Mouse (Mus musculus) MN1 (cell line): ENCODE measurements around the gene Ppp2r5c.
A peak's percentile ranks its signal among the peaks of the same experiment; 100 is the strongest.

Source experiments
- DNase-seq: peaks from one replicate; pipeline ENCODE4 v3.0.0-alpha.2; 2016; ENCODE audit warnings: low spot score

Gene Ppp2r5c

DNA sequence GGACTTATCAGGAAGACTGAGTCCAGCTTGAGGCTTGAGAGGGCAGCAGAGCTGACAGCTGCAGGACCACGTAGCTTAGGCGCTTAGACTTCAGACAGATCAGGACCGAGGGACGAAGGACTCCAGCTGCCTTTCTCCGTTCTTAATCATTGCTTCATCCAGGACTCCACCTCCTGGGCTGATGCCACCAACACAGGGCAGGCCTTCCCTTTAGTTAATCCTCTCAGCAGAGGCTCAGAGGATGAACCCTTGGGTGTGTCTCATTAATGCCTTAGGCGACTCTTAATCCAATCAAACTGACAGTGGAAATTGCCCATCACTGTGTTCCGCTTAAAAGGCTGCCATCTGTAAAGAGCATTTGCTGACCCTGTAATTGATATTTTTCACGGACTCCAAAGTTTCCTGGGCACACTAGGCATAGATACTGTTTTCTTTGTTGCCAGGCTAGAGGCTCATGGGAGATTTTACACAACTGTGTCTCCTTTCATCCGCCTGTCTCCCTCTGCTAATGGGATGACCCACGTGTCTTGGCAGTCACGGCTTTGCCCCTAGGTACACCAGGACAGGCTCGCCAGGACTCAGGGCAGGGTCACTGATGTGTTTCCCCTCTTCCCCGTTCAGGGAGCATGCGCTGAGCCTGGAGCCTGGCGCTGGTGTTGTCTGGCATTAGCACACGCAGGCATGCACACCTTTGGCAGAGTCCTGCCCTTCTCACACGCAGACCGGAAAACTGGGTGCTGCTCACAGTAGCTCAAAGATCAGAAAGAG, 110.1 kb downstream of the Ppp2r5c start:
- DNase-seq: peak; percentile 81

GRCm38 (mm10) chr12:110558175-110558574, 111.3 kb downstream of the Ppp2r5c start:
- DNase-seq: no peak

GRCm38 (mm10) chr12:110563383-110563782, 116.5 kb downstream of the Ppp2r5c start:
- no peak for DNase-seq

- no peak for DNase-seq
Measured at GRCm38 (mm10) chr12:110564848-110565247, 117.9 kb downstream of the Ppp2r5c start.

DNA sequence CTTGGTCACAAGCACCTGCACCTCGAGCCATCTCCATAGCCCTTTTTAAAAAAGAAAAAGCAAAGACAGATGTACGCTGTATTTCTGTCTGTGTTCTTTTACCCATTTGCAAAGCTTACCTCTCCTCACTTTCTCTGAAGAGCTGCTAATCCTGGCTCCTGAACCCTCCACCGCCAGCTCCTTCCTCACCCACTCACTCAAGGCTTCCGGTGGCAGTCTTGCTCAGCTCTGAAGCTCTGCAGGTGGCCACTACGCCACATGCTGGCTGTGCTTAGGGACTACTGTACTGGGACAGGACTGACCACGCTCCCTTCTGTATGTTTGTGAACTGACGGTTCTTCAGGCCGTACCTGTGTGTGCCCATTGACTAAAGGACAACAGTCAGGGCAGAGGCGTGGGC, 119.4 kb downstream of the Ppp2r5c start:
- no peak for DNase-seq

DNA sequence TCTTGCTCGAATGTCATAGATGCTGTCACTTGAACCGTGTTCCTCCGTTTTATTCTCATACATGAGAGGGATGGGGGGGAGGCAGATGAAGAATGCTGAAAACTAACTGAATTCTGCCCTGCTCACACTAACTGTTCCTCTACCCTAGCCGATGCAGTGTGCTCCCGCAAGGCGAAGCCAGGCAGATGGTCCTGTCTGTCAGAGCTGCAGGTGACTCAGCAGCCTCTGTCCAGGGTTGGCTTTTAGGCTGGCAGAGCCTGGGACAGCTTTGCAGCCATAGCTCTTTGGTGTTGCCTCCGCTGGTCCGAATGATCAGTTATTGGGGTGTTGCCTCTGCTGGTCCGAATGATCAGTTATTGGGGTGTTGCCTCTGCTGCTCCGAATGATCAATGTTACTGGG, 124.1 kb downstream of the Ppp2r5c start:
- DNase-seq: no peak

DNA sequence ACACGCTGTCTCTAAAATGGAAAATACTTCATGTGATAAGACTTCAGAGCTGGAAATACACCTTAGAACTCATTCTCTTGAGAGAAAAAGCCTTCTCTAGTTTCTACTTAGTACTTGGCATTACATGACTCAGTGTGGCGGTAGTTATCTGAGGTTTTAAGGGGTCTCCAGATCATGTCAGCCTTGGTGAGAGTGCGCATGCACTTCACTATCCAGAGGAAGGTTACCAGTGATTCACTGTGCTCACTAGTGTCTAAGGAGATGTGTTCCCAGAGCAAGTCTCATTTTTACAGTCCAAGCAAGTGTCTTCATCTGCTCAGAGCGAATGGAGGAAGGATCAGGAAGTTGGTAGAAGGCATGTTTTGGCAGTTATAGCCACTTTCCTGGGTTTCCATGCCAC, 125.4 kb downstream of the Ppp2r5c start:
- no peak for DNase-seq

DNA sequence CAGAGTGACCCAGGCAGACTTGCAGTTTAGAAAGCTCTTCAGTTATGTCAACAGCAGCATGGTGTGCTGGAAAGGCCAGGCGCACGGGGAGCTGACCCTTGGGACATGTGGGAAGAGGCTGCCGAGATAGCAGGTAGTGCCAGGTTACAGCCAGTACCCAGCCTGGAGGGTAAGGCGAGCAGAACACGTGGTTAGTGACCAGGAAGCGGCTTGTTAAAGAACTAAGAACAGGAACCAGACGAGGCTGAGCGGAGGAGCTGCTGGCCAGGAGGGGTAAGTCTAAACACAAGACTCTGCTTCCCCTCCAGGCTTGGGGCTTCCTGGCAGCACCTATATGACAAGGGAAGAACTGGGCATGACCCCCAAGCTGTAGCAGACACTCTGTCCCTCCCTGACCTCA, 126.7 kb downstream of the Ppp2r5c start:
- no peak for DNase-seq

DNA sequence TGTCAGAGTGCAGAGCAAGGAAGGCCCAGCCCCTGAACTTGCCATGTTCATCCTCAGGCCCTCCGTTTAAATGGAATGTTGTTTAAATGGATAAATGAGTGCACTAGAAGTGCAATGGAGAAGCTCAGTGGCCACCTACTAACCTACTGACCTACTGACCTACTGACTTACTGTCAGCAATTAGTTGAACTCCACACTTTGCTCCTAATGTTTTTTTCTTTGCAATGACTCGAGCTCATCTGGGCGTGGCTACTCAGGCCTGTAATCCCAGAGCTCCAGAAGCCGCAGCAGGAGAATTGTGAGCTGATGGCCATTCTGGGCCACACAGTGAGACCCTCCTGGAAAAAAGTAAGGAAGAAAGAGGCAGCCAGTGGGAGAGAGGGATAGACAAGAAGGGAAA, 129.0 kb downstream of the Ppp2r5c start:
- no peak for DNase-seq

DNA sequence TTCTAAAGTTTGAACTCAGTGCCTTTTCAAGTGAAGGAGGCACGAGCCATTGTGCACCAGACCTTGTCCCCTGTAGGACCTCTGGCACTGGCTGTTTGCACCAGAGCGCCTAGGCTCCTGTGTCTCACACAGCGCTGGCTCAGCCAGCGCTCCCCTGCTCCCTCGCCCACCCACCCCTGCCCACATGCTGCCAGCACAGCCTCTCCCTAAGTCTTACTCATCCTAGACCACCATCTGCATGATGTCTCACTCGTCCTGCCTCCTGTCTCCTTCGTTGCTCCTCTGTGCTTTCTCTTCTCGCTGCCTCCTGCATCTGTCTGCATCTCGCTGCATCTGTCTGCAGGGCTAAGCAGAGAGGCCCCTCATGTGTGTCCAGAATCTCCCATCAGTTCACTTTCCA, 131.4 kb downstream of the Ppp2r5c start:
- no peak for DNase-seq

DNA sequence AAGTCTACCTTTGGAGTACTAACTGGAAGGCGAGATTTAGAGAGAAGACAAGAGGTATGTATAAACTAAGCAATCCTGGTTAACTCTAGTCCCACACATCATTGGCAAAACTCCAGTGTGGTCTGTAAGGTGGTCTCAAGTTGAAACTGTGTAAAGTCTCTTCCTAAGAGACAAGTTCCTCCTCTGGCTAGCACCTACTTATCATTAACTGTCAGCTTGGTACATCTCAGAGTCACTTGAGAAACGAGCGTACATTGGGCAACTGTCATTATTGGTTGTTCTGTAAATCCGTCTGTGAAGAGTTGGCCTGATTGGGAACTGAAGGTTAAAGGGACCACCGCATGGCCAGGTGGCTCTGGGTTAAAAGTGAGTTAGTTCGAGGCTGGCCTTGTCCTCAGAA, 141.7 kb downstream of the Ppp2r5c start:
- DNase-seq: no peak

GRCm38 (mm10) chr12:110590804-110591259, 143.9 kb downstream of the Ppp2r5c start:
- DNase-seq: peak; percentile 21

DNA sequence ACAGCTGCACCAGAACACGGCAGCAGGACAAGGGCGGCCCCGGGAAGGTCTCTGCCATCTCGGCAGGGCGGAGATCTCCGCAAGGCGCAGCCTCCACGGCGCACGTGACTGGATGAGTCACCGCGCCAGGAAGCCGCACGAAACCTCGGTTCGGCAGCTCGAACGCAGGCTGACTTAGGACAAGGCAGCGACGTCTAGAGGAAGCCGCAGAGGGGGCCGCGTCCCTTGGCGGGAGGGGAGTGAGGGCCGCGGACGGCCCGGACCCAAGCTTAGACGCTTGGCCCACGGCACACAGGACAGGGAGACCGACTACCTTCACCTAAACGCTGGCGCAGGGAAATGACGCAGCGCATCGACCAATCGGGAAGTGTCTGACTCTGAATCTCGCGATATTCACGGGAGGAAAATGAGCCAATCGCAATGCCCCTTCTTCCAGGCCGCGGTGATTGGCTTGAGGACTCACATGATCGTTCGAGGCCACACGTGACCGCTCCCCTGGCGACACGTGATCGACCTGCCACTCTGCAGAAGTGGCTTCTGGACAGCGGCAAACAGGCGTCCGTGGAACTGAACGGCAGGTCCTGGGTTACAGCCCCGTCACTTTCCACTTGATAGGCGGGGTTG, 144.5 kb downstream of the Ppp2r5c start:
- DNase-seq: peak; percentile 97

DNA sequence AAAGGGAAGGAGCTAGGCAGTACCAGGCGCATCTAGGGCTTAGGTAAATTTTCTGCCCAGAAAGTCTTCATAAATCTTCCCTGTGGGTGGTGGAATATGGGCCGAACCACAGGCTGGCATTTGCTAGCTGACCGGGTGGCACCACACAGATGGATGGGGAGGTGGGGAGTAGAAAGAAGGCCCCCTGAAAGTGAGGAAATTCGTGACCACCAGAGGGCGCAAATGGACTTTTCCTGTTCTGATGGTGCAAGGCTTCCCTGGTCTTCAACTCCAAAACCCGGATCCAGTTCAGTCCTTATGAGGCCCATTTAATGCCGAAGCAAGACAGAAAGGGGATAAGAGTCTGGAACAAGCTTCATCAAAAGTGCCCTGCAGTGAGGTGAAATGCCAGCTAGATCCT, 151.6 kb downstream of the Ppp2r5c start:
- peak; percentile 60 for DNase-seq

DNA sequence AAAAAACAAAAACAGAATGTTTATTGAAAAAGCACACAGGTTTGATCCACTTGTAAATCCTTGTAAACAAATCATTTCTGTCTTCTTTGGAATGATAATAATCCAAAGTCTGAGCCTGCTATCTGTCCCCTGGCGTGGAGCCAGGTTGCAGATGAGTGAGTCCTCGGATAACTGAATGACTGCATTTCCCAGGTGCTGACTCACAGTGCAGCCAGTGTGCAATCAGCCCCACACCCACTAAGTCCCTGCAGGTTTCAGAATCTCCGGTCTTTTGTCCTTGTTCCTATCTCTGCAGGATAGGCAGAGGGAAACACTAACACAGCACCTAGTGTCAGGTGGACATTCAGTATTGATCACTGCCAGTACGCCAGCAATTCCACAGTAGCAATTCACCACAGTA, 152.9 kb downstream of the Ppp2r5c start:
- DNase-seq: peak; percentile 30

GRCm38 (mm10) chr12:110600225-110600991, 153.5 kb downstream of the Ppp2r5c start:
- DNase-seq: no peak

DNA sequence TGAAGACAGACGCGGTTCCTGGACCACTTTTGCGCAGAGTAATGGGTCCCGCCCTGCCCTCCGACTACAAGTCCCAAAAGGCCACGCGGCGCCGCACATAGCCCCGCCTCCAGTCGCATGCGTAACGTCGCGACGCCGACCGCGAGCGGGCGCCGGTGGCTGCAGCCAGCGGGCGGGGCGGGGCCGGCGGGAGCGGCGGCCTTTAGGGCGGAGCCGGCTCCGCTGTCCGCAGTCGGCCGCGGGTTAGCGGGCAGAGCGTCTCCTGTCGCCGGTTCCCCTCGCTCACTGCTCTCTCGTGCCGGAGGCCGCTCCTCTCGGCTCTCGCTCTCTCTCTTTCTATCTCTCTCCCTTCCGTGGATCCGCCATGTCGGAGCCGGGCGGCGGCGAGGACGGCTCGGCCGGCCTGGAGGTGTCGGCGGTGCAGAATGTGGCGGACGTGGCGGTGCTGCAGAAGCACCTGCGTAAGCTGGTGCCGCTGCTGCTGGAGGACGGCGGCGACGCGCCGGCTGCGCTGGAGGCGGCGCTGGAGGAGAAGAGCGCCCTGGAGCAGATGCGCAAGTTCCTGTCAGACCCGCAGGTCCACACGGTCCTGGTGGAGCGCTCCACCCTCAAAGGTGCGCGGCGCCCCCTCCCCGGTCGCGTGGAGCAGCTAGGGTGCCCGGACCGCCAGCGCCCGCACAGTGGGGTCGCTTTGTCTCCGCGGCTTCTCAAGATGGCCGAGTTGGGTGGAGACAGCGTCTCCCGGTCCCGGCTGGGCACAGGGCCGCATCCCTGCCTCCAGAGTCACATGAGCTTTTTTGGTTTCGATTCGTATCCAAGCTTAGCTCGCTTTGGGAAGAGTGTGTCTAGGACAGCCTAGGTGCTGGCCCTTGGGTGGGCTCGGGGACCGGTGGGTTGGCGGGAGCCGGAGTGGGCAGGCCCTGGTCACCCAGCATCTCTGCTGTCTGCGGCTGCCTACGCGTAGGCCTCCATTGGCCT, 154.6 kb downstream of the Ppp2r5c start, which contains the start of gene Dync1h1:
Dync1h1 (plus strand) TSS at position 212 of the 978 bp plus-strand sequence.
- peak; percentile 91 for DNase-seq

GRCm38 (mm10) chr12:110606161-110606560, 159.2 kb downstream of the Ppp2r5c start:
- no peak for DNase-seq

DNA sequence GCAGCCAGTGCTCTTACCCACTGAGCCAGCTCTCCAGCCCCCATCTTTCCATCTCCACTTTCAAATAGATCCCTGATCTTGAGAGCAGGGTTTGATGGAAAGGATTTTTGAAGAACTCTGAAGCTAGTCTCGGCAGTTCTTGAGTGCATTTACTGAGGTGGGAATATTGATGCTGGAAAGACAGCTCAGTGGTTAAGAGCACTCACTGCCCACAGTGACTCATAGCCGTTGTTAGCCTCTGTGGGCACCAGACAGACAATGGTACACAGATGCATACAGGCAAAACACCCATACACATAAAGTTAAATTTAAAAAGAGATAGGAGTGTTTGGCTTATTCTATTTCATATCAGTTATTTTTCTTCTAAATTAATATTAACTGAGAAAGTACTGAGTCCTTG, 159.8 kb downstream of the Ppp2r5c start:
- no peak for DNase-seq

DNA sequence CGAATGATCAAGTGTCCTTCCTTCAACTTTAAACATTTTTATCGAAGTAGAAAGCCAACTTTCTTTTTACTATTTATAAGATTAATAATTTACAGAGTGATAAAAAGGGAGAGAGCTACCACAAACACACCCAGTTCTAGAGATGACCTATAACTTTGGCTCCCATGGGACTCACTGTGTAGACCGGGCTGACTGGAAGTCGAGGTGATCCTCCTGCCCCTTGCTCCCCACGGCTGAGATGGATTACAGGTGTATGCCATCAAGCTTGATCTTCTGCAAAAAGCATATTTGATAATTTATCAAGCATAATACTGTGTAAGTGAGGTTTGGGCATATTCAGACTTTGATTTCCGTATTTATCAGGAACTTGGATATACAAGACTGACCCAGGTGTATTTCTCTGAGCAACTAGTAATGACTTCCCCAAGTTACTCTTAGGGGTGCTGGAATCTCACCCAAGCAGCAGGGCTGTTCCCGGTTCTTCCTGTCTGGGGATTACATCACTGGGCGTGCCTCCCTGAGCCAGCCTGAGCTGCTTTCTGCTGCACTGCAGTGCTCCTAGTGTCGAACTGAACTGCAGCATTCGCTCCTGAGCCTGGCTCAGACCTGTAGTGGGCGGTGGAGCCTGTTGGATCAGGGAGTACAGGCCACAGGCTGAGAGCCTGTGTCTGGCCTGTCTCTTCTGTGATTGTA, 161.7 kb downstream of the Ppp2r5c start:
- peak; percentile 82 for DNase-seq

GRCm38 (mm10) chr12:110609153-110609497, 162.2 kb downstream of the Ppp2r5c start:
- DNase-seq: no peak
